Mouse (Mus musculus) heart, embryonic 13.5 days (tissue): Measurements from ENCODE around the gene Hhat. TPM values are rescaled to one million over a fixed set of nuclear protein-coding genes. Genes with fewer than 3 reads are reported as not detected.

Source experiments
- ATAC-seq: fragments of 200-750 bp; cut with Nextera tagmentation; 2 replicates; pipeline ENCODE4 v1.8.0; 2017; ENCODE audit warnings: moderate TSS enrichment; ENCODE audit not compliant: insufficient number of reproducible peaks, low FRiP score, low TSS enrichment; ENCODE audit errors: extremely low read depth
- H3K27ac ChIP-seq: fragments of 300-500 bp; sonication (generic); replicated peaks from 2 replicates; pipeline ENCODE4 v1.5.1; 2015; ENCODE audit warnings: moderate library complexity, mild to moderate bottlenecking, inconsistent platforms
- H3K27me3 ChIP-seq: fragments of 300-500 bp; sonication (generic); replicated peaks from 2 replicates; pipeline ENCODE4 v1.6.1; 2015; ENCODE audit warnings: mild to moderate bottlenecking, inconsistent platforms
- H3K36me3 ChIP-seq: fragments of 300-500 bp; sonication (generic); 2 replicates; pipeline ENCODE4 v1.6.1; 2015; ENCODE audit warnings: mild to moderate bottlenecking, inconsistent platforms
- H3K4me1 ChIP-seq: fragments of 300-500 bp; sonication (generic); 2 replicates; pipeline ENCODE4 v1.6.1; 2015; ENCODE audit warnings: inconsistent platforms
- H3K4me2 ChIP-seq: fragments of 300-500 bp; sonication (generic); 2 replicates; pipeline ENCODE4 v1.6.1; 2015; ENCODE audit warnings: inconsistent platforms, mild to moderate bottlenecking, moderate library complexity
- H3K4me3 ChIP-seq: fragments of 300-500 bp; sonication (generic); 2 replicates; pipeline ENCODE4 v1.5.1; 2015; ENCODE audit warnings: moderate library complexity, mild to moderate bottlenecking, inconsistent platforms
- H3K9ac ChIP-seq: fragments of 300-500 bp; sonication (generic); 2 replicates; pipeline ENCODE4 v1.6.1; 2015; ENCODE audit warnings: inconsistent platforms, mild to moderate bottlenecking, moderate library complexity
- H3K9me3 ChIP-seq: fragments of 300-500 bp; sonication (generic); 2 replicates; pipeline ENCODE4 v1.6.1; 2016; ENCODE audit warnings: inconsistent platforms
- WGBS: fragments of 180-500 bp; shearing (Covaris S2); methylation state at CpG from one replicate; pipeline ENCODE4 v1.1.7; 2015; ENCODE audit warnings: mixed read lengths; 5-methylcytosine and 5-hydroxymethylcytosine counted together
- polyA plus RNA-seq: library from polyadenylated mRNA; unstranded; fragments of >200 nt; fragmentation: Nextera tagmentation; extraction: Ambion mirVana; gene quantifications from 2 replicates; pipeline ENCODE4 v1.2.1, GENCODE M21; 2015

Hhat gene
- polyA plus RNA-seq, 1 experiment from 2014 or later, result 6.3 TPM

DNA sequence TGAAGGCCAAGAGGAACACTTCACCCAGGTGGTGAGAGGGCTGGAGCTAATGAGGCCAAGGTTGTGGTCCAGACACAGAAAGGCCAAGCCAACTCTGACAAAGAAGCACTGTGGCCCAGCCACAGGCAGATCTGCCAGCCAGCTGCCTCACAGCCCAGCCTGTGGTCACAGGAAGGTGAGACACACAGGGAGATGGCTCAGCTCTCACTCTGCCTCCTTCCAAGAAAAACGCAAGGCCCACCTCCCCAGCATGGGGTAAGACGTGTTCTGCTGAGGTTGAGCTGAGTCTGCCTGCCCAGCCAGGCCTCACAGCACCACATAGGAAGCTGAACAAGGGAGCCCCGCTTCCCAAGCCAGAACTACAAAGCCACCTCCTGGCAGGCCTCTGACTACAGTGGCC lies 34.5 kb downstream of the Hhat start:
- Histone ChIP-seq H3K4me2 (no peak overlapping the region), H3K27ac (peak overlapping the region; percentile 58), H3K4me3 (no peak overlapping the region), H3K9me3 (no peaks in the 10 kb centered on the region), H3K4me1 (peaks cover 11% of the 10 kb centered on the region), H3K9ac (no peak overlapping the region), H3K27me3 (no peaks in the 10 kb centered on the region), H3K36me3 (peaks cover 14% of the 10 kb centered on the region; the same call in 1 of the 2 replicates)
- no peak for ATAC-seq
- 58% methylated on average over 3 of the region's 3 CpGs for WGBS

GRCm38 (mm10) chr1:192736002-192736426 lies 35.0 kb downstream of the Hhat start:
- H3K9ac ChIP-seq, result no peak overlapping the region
- WGBS, result 55% methylated on average over 9 of the region's 9 CpGs
- H3K4me1 ChIP-seq, result peaks cover 11% of the 10 kb centered on the region
- ATAC-seq, result no peak
- peaks cover 14% of the 10 kb centered on the region; the same call in 1 of the 2 replicates for H3K36me3 ChIP-seq
- H3K4me2 ChIP-seq, result no peak overlapping the region
- no peaks in the 10 kb centered on the region for H3K9me3 ChIP-seq
- H3K27me3 ChIP-seq, result no peaks in the 10 kb centered on the region
- peak overlapping the region; percentile 58 for H3K27ac ChIP-seq
- no peak overlapping the region for H3K4me3 ChIP-seq

DNA sequence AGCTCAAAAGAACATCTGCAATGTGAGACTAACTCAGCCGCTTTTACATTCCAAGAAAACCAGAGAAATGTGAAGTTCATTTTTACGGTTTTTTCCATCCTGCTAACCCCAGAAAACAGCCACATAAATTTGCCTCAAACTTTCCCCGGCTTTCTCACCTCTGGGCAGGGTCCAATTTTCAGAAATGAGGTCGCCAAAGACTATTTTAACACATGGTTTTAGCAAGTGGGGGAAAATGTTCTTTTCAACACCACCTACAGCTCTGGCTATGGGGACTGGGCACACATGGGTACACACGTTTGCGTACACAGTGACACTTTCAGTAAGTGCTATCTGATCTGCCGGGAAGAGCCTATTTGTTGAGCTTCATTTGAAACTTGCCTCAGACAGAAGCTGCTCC lies 40.5 kb downstream of the Hhat start:
- 71% methylated on average over 7 of the region's 7 CpGs for WGBS
- H3K4me2 ChIP-seq, result no peak overlapping the region

DNA sequence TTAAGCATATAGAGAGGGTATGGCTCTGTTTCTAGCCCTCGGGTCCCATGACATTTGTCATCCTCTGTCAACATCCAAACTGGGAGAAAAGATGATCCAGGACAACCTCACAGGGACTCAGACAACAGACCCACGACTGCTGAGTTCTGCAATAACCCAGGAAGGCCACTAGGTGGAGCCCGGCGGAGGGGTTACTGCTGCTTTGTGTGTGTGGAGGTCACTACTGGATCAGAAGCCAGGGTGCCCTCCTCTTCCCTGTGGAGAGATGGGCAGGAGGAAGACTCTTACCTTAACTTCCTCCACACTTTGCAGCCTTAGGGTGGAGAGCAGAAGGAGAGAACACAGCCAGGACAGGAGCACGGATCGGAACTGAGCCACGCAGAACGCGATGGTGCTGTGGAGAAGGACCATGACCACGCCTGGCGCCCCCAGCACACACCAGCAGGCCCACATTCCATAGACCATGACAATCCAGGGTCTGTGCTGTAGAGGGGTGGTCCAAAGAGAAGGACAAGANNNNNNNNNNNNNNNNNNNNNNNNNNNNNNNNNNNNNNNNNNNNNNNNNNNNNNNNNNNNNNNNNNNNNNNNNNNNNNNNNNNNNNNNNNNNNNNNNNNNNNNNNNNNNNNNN lies 43.9 kb downstream of the Hhat start:
- no peak overlapping the region for H3K27ac ChIP-seq
- H3K4me1 ChIP-seq, result no peaks in the 10 kb centered on the region
- no peaks in the 10 kb centered on the region for H3K36me3 ChIP-seq
- no peak overlapping the region for H3K9ac ChIP-seq
- no peaks in the 10 kb centered on the region for H3K9me3 ChIP-seq
- H3K4me2 ChIP-seq, result no peak overlapping the region
- no peak overlapping the region for H3K4me3 ChIP-seq
- H3K27me3 ChIP-seq, result no peaks in the 10 kb centered on the region
- 50% methylated on average over 11 of the region's 11 CpGs for WGBS
- ATAC-seq, result no peak

More for the DNA sequence above, 40.5 kb downstream of the Hhat start:
- Histone ChIP-seq H3K4me1 (no peaks in the 10 kb centered on the region), H3K9ac (no peak overlapping the region), H3K27me3 (no peaks in the 10 kb centered on the region), H3K9me3 (no peaks in the 10 kb centered on the region), H3K4me3 (no peak overlapping the region), H3K36me3 (no peaks in the 10 kb centered on the region), H3K27ac (no peak overlapping the region)
- ATAC-seq, result no peak

DNA sequence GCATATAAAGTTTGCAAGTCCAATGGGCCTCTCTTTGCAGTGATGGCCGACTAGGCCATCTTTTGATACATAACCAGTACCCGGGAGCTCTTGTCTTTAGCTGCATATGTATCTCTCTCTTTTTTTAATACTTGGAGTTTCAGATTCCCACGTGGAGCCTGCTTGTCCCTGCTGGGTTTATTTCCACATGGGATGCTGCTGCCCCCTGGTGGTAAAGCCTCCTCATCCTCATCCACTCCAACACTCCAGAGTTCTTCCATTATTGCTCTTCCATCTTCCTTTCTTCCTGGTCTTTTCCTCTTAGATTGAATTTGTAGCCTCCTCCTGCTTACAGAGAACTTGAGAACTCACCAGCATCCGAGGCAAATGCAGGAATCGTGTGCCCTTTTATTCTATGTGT lies 48.9 kb downstream of the Hhat start:
- 15% methylated on average over 5 of the region's 5 CpGs for WGBS
- Histone ChIP-seq H3K27me3 (no peaks in the 10 kb centered on the region), H3K9me3 (no peaks in the 10 kb centered on the region), H3K4me3 (no peak overlapping the region), H3K27ac (no peak overlapping the region), H3K4me2 (no peak overlapping the region), H3K36me3 (no peaks in the 10 kb centered on the region), H3K9ac (no peak overlapping the region), H3K4me1 (no peaks in the 10 kb centered on the region)
- ATAC-seq, result no peak

DNA sequence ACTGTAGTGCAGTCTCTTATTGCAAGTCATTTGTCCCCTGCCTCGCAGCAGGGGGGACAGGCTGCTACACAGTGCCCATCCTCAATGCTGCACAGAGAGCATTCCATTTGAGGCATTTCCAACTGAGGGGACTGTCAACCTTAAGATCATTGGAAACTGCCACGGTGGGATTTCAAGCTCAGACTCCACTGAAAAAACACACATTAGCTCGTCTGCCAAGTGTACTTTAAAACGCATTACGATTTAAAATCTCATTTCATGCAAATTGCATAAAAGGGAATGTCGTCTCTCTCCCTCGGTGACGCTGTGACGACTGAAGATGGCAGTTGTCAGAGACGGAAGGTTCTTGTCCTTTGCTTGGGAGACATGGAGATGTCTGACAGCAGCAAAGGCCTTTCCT lies 50.9 kb downstream of the Hhat start:
- Histone ChIP-seq H3K9me3 (no peaks in the 10 kb centered on the region), H3K27me3 (no peaks in the 10 kb centered on the region), H3K4me2 (no peak overlapping the region), H3K4me1 (no peaks in the 10 kb centered on the region), H3K36me3 (no peaks in the 10 kb centered on the region), H3K4me3 (no peak overlapping the region), H3K27ac (no peak overlapping the region), H3K9ac (no peak overlapping the region)
- 76% methylated on average over 10 of the region's 10 CpGs for WGBS
- ATAC-seq, result no peak

DNA sequence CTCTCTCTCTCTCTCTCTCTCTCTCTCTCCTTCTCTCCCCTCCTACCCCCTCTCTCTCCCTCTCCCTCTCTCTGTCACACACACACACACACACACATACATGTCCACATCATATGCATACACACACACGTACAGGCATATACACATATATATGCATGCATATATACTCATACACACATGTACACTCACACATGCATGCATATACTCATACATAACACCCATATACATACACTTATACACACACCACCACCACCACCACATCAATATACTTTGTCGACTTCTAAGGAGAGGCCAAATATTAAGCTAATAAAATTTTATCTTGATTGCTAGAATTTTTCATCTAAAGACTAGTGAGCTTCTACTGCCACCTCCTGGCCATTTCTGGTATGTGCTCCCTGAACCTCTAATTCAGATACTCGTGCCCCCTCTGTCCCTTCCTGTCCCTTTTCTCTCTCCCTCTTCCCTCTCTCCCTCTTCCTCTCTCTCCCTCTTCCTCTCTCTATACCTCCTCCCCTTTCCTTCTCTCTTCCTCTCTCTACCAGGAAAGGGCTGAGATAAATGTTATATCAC lies 59.2 kb downstream of the Hhat start:
- no peaks in the 10 kb centered on the region for H3K27me3 ChIP-seq

GRCm38 (mm10) chr1:192700339-192701073 lies 70.5 kb downstream of the Hhat start:
- H3K4me1 ChIP-seq, result no peaks in the 10 kb centered on the region
- no peaks in the 10 kb centered on the region for H3K27me3 ChIP-seq
- H3K9ac ChIP-seq, result no peak overlapping the region
- no peaks in the 10 kb centered on the region for H3K9me3 ChIP-seq
- no peak overlapping the region for H3K4me3 ChIP-seq
- no peak overlapping the region for H3K4me2 ChIP-seq
- ATAC-seq, result no peak
- H3K27ac ChIP-seq, result no peak overlapping the region
- 0 out of 2 replicates have a peak, but pooled peaks cover 2% of the 10 kb centered on the region for H3K36me3 ChIP-seq
- WGBS, result 74% methylated on average over 8 of the region's 8 CpGs

More for the DNA sequence above, 59.2 kb downstream of the Hhat start:
- no peak for ATAC-seq
- no peak overlapping the region for H3K4me2 ChIP-seq
- H3K27ac ChIP-seq, result no peak overlapping the region
- no peak overlapping the region for H3K9ac ChIP-seq
- WGBS, result 30% methylated on average over 3 of the region's 3 CpGs
- H3K9me3 ChIP-seq, result no peaks in the 10 kb centered on the region
- no peaks in the 10 kb centered on the region for H3K4me1 ChIP-seq
- H3K4me3 ChIP-seq, result no peak overlapping the region
- H3K36me3 ChIP-seq, result no peaks in the 10 kb centered on the region

GRCm38 (mm10) chr1:192699101-192699500 lies 71.9 kb downstream of the Hhat start:
- Histone ChIP-seq H3K27me3 (no peaks in the 10 kb centered on the region), H3K9me3 (no peaks in the 10 kb centered on the region), H3K4me3 (no peak overlapping the region), H3K9ac (no peak overlapping the region), H3K27ac (no peak overlapping the region), H3K36me3 (no peaks in the 10 kb centered on the region), H3K4me1 (no peaks in the 10 kb centered on the region), H3K4me2 (no peak overlapping the region)
- no peak for ATAC-seq

DNA sequence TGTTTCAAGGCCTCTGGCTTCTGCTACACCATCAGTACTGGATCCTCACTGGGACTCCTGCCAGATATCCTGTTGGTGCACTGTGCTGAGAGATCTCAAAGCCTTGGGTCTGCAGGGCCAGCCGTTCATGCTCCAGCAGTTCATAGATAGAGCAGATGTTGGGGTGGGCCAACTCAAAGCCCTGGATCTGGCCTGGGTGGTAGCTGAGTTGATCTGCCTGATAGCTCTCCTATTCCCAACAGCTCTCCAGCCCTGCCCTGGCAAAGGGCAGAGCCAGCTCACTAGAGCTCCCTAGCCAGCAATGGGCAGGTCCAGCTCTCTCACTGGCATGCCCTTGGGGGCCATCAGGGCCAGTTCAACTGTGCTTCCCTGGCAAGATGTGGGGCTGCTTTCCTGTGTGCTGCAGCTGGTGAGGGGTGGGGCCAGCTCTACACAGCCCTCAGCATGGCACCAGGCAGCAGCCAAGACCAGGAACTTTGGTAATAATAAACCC lies 74.6 kb downstream of the Hhat start:
- Histone ChIP-seq H3K27ac (no peak overlapping the region), H3K27me3 (no peaks in the 10 kb centered on the region), H3K4me1 (no peaks in the 10 kb centered on the region), H3K9ac (no peak overlapping the region), H3K36me3 (no peaks in the 10 kb centered on the region), H3K9me3 (no peaks in the 10 kb centered on the region), H3K4me3 (no peak overlapping the region), H3K4me2 (no peak overlapping the region)
- WGBS, result 46% methylated on average over 1 of the region's 1 CpGs
- ATAC-seq, result no peak

- Histone ChIP-seq H3K36me3 (no peaks in the 10 kb centered on the region), H3K27ac (no peak overlapping the region), H3K9ac (no peak overlapping the region), H3K4me2 (no peak overlapping the region), H3K9me3 (no peaks in the 10 kb centered on the region), H3K4me3 (no peak overlapping the region), H3K27me3 (no peaks in the 10 kb centered on the region), H3K4me1 (no peaks in the 10 kb centered on the region)
- ATAC-seq, result no peak
- 87% methylated on average over 10 of the region's 10 CpGs for WGBS
These were observed 77.4 kb downstream of the Hhat start for GRCm38 (mm10) chr1:192693644-192694043.
